Mouse (Mus musculus): ENCODE data around the gene Zbtb18. TPM values are rescaled to one million over a fixed set of nuclear protein-coding genes. Genes with fewer than 3 reads are reported as not detected.
A peak's percentile ranks its signal among the peaks of the same experiment; 100 is the strongest.
"Not testable (repeated sequence)": the region's sequence is repeated elsewhere in the genome, so short reads cannot be mapped to it uniquely, and the experiment has no call there.

The Zbtb18 gene
- polyA plus RNA-seq, 1 experiment from 2014 or later: 2.4 TPM

DNA sequence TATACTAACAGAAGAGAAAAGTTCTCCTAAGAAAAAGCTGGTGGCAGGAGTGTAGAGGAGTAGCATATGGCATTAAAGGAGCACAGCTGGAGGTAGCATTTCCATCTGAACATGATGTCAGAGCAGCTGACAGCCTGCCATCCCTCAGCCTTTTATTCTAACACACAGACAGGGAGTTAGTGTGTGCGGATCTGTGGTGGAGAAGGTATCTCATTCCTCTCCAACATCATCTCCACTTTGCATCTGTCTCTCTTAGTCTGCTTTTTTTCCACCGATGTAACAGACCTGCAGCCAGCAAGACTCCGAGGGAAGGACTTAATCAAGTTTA, 2.3 kb downstream of the Zbtb18 start:
- ATAC-seq (replicated peaks; ENCODE audit: low FRiP score) (no peak), DNase-seq (ENCODE audit: low spot score) (no peak)

DNA sequence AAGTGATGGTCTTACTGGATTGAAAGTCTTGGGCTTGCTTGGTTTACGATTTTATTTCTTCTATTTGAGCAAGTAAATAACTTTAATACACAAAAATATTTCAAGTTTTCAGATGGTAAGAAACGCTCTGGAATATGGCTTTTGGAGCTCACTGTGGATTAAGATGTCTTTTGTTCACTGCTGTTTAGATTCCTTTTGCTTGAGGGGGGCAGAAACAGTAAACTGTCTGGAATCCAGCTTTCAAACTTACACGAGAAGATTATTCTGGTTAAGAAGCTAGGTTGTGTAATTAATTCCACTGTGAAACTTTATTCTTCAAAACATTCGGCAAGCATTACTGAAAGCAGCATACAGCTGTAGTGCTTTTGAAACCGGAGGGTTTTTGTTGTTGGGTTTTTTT, 2.8 kb downstream of the Zbtb18 start:
- H3K27ac ChIP-seq (ENCODE audit: low read depth, low read length): no peak overlapping the region
- WGBS: 71% methylated on average over 5 of the region's 5 CpGs
- DNase-seq (ENCODE audit: low spot score) (no peak), ATAC-seq (replicated peaks; ENCODE audit: low FRiP score) (no peak)
- H3K4me2 ChIP-seq: no peak overlapping the region
- H3K27me3 ChIP-seq (replicated peaks; ENCODE audit: control insufficient read depth, insufficient read depth, low read length): no peaks in the 10 kb centered on the region
- peaks cover 2% of the 10 kb centered on the region for H3K4me1 ChIP-seq (replicated peaks; ENCODE audit: control insufficient read depth, insufficient read depth, low read length)
- H3K36me3 ChIP-seq (ENCODE audit: control insufficient read depth, insufficient read depth, low read length): peaks cover 9% of the 10 kb centered on the region
- no peaks in the 10 kb centered on the region for H3K9me3 ChIP-seq (ENCODE audit: control insufficient read depth, low read length)
- no peak overlapping the region for H3K4me3 ChIP-seq (ENCODE audit: low read depth, low read length)
- H3K9ac ChIP-seq (ENCODE audit: low read depth, low read length): no peak overlapping the region

More for the DNA sequence above, 2.3 kb downstream of the Zbtb18 start:
- peak overlapping the region; percentile 97 for H3K4me2 ChIP-seq
- no peak overlapping the region for H3K9ac ChIP-seq (ENCODE audit: low read depth, low read length)
- H3K4me1 ChIP-seq (replicated peaks; ENCODE audit: control insufficient read depth, insufficient read depth, low read length): peaks cover 2% of the 10 kb centered on the region
- no peak overlapping the region for H3K27ac ChIP-seq (ENCODE audit: low read depth, low read length)
- no peak overlapping the region for H3K4me3 ChIP-seq (ENCODE audit: low read depth, low read length)
- WGBS: 42% methylated on average over 3 of the region's 3 CpGs
- H3K27me3 ChIP-seq (replicated peaks; ENCODE audit: control insufficient read depth, insufficient read depth, low read length): no peaks in the 10 kb centered on the region
- peaks cover 9% of the 10 kb centered on the region for H3K36me3 ChIP-seq (ENCODE audit: control insufficient read depth, insufficient read depth, low read length)
- H3K9me3 ChIP-seq (ENCODE audit: control insufficient read depth, low read length): no peaks in the 10 kb centered on the region

DNA sequence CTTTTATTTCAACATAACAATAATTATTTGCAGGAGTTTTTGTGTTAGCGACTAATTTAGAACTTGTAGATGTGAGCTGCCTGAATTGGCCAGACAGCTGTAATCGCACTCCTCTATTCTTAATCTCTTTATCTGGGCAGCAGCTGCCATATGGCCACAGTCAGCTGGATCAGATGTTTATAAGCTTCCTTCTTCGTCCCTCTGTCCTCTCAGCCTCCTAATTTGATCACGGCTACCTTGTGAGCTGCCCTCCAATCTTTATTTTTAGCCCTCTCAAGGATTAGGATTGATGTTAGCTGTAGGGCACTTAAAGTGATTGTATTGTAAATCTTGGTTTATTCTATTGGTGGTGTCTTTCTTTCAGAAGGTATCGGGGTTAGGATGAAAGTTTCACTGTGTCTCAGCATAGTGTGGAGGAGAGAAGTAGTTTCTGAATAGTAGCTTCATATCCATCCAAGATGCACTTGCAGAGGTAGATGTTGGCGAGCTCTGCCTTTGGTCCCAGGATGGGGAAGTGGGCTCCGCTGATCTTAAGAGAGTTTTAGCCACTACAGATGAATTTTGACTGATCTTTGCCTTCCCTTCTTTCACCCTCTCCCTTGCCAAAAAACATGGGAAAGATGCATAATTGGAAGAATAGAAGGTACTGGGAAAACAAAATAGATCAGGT, 3.4 kb downstream of the Zbtb18 start:
- Histone ChIP-seq H3K9ac (ENCODE audit: low read depth, low read length) (no peak overlapping the region), H3K4me3 (ENCODE audit: low read depth, low read length) (no peak overlapping the region), H3K27ac (ENCODE audit: low read depth, low read length) (no peak overlapping the region), H3K27me3 (replicated peaks; ENCODE audit: control insufficient read depth, insufficient read depth, low read length) (no peaks in the 10 kb centered on the region), H3K9me3 (ENCODE audit: control insufficient read depth, low read length) (no peaks in the 10 kb centered on the region), H3K4me1 (replicated peaks; ENCODE audit: control insufficient read depth, insufficient read depth, low read length) (peaks cover 2% of the 10 kb centered on the region), H3K36me3 (ENCODE audit: control insufficient read depth, insufficient read depth, low read length) (peaks cover 9% of the 10 kb centered on the region), H3K4me2 (no peak overlapping the region)
- WGBS: 51% methylated on average over 7 of the region's 7 CpGs
- ATAC-seq (replicated peaks; ENCODE audit: low FRiP score) (no peak), DNase-seq (ENCODE audit: low spot score) (no peak)

DNA sequence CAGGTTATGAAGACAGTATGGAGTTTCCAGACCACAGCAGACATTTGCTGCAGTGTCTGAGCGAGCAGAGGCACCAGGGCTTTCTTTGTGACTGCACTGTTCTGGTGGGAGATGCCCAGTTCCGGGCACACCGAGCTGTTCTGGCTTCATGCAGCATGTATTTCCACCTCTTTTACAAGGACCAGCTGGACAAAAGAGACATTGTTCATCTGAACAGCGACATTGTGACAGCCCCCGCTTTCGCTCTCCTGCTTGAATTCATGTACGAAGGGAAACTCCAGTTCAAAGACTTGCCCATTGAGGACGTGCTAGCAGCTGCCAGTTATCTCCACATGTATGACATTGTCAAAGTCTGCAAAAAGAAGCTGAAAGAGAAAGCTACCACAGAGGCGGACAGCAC, 4.9 kb downstream of the Zbtb18 start:
- H3K4me3 ChIP-seq (ENCODE audit: low read depth, low read length): no peak overlapping the region
- peaks cover 2% of the 10 kb centered on the region for H3K4me1 ChIP-seq (replicated peaks; ENCODE audit: control insufficient read depth, insufficient read depth, low read length)
- H3K27ac ChIP-seq (ENCODE audit: low read depth, low read length): no peak overlapping the region
- 87% methylated on average over 9 of the region's 9 CpGs for WGBS
- peaks cover 9% of the 10 kb centered on the region for H3K36me3 ChIP-seq (ENCODE audit: control insufficient read depth, insufficient read depth, low read length)
- H3K4me2 ChIP-seq: no peak overlapping the region
- ATAC-seq (replicated peaks; ENCODE audit: low FRiP score) (no peak), DNase-seq (ENCODE audit: low spot score) (no peak)
- H3K9me3 ChIP-seq (ENCODE audit: control insufficient read depth, low read length): no peaks in the 10 kb centered on the region
- no peaks in the 10 kb centered on the region for H3K27me3 ChIP-seq (replicated peaks; ENCODE audit: control insufficient read depth, insufficient read depth, low read length)
- no peak overlapping the region for H3K9ac ChIP-seq (ENCODE audit: low read depth, low read length)

DNA sequence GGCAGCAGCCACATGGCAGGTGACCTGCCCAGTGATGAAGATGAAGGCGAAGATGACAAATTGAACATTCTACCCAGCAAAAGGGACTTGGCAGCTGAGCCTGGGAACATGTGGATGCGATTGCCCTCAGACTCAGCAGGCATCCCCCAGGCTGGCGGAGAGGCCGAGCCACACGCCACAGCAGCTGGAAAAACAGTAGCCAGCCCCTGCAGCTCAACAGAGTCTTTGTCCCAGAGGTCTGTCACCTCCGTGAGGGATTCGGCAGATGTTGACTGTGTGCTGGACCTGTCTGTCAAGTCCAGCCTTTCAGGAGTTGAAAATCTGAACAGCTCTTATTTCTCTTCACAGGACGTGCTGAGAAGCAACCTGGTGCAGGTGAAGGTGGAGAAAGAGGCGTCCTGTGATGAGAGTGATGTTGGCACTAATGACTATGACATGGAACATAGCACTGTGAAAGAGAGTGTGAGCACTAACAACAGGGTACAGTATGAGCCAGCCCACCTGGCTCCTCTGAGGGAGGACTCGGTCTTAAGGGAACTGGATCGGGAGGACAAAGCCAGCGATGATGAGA, 5.5 kb downstream of the Zbtb18 start:
- WGBS: 87% methylated on average over 12 of the region's 12 CpGs
- DNase-seq (ENCODE audit: low spot score) (no peak), ATAC-seq (replicated peaks; ENCODE audit: low FRiP score) (no peak)
- no peak overlapping the region for H3K4me3 ChIP-seq (ENCODE audit: low read depth, low read length)
- no peaks in the 10 kb centered on the region for H3K27me3 ChIP-seq (replicated peaks; ENCODE audit: control insufficient read depth, insufficient read depth, low read length)
- peaks cover 9% of the 10 kb centered on the region for H3K36me3 ChIP-seq (ENCODE audit: control insufficient read depth, insufficient read depth, low read length)
- H3K27ac ChIP-seq (ENCODE audit: low read depth, low read length): no peak overlapping the region
- no peaks in the 10 kb centered on the region for H3K9me3 ChIP-seq (ENCODE audit: control insufficient read depth, low read length)
- peaks cover 2% of the 10 kb centered on the region for H3K4me1 ChIP-seq (replicated peaks; ENCODE audit: control insufficient read depth, insufficient read depth, low read length)
- H3K4me2 ChIP-seq: no peak overlapping the region
- H3K9ac ChIP-seq (ENCODE audit: low read depth, low read length): no peak overlapping the region

DNA sequence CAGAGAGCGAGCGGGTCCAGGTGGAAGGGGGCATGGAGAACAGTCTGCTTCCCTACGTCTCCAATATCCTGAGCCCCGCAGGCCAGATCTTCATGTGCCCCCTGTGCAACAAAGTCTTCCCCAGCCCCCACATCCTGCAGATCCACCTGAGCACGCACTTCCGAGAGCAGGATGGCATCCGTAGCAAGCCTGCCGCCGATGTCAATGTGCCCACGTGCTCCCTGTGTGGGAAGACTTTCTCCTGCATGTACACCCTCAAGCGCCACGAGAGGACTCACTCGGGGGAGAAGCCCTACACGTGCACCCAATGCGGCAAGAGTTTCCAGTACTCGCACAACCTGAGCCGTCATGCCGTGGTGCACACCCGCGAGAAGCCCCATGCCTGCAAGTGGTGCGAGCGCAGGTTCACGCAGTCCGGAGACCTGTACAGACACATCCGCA, 6.0 kb downstream of the Zbtb18 start:
- DNase-seq (ENCODE audit: low spot score) (no peak), ATAC-seq (replicated peaks; ENCODE audit: low FRiP score) (no peak; the same call in 1 of the 2 replicates)
- H3K27me3 ChIP-seq (replicated peaks; ENCODE audit: control insufficient read depth, insufficient read depth, low read length): no peaks in the 10 kb centered on the region
- peaks cover 2% of the 10 kb centered on the region for H3K4me1 ChIP-seq (replicated peaks; ENCODE audit: control insufficient read depth, insufficient read depth, low read length)
- no peak overlapping the region for H3K4me3 ChIP-seq (ENCODE audit: low read depth, low read length)
- no peak overlapping the region for H3K27ac ChIP-seq (ENCODE audit: low read depth, low read length)
- no peaks in the 10 kb centered on the region for H3K9me3 ChIP-seq (ENCODE audit: control insufficient read depth, low read length)
- peaks cover 9% of the 10 kb centered on the region for H3K36me3 ChIP-seq (ENCODE audit: control insufficient read depth, insufficient read depth, low read length)
- WGBS: 94% methylated on average over 25 of the region's 25 CpGs
- H3K9ac ChIP-seq (ENCODE audit: low read depth, low read length): no peak overlapping the region
- no peak overlapping the region for H3K4me2 ChIP-seq

DNA sequence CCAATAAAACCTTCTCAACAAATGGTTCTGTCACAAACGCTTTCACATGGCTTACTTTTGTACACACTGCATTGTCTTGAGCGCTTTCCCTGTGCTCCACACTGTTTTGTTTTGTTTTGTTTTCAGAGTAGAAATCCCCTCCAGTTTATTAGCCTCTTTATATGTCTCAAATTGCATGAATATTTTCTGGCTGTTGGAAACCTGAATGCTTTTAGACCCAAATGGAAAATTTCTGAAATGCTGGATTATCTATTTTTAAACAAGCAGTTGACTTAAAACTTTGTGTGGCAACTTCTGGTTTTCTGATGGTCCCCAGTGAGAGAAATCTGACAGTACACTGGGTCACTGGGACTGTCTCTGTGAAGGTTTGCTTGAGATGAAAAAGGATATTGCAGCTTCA, 6.8 kb downstream of the Zbtb18 start:
- Histone ChIP-seq H3K27ac (ENCODE audit: low read depth, low read length) (no peak overlapping the region), H3K4me1 (replicated peaks; ENCODE audit: control insufficient read depth, insufficient read depth, low read length) (peaks cover 2% of the 10 kb centered on the region), H3K4me2 (no peak overlapping the region), H3K9me3 (ENCODE audit: control insufficient read depth, low read length) (no peaks in the 10 kb centered on the region), H3K4me3 (ENCODE audit: low read depth, low read length) (no peak overlapping the region), H3K36me3 (ENCODE audit: control insufficient read depth, insufficient read depth, low read length) (peaks cover 9% of the 10 kb centered on the region), H3K27me3 (replicated peaks; ENCODE audit: control insufficient read depth, insufficient read depth, low read length) (no peaks in the 10 kb centered on the region), H3K9ac (ENCODE audit: low read depth, low read length) (no peak overlapping the region)
- 90% methylated on average over 2 of the region's 2 CpGs for WGBS
- no peak for ATAC-seq (replicated peaks; ENCODE audit: low FRiP score)
- no peak for DNase-seq (ENCODE audit: low spot score)

DNA sequence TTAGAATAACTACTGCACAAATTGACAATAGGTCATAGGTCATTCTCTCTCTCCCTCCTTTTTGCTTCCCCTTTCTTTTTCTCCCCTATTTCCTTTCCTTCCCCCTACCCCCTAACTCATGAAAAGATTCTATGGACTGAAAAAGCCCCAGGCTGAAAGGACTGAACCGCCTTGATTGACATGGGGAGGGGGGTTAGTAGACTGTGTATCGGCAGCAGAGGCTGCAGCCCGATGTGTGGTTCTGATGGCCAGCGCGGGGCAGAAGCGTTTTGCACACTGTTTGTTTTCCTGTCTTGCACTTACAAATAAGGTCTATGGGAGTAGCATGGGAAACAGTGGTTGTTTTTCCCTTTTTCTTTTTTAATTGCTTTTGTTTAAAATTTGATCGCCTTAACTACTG, 7.7 kb downstream of the Zbtb18 start:
- not testable (repeated sequence) for ATAC-seq (replicated peaks; ENCODE audit: low FRiP score); H3K27ac ChIP-seq (ENCODE audit: low read depth, low read length); H3K4me3 ChIP-seq (ENCODE audit: low read depth, low read length); H3K4me2 ChIP-seq; H3K9me3 ChIP-seq (ENCODE audit: control insufficient read depth, low read length); DNase-seq (ENCODE audit: low spot score); H3K9ac ChIP-seq (ENCODE audit: low read depth, low read length); H3K27me3 ChIP-seq (replicated peaks; ENCODE audit: control insufficient read depth, insufficient read depth, low read length); H3K36me3 ChIP-seq (ENCODE audit: control insufficient read depth, insufficient read depth, low read length); H3K4me1 ChIP-seq (replicated peaks; ENCODE audit: control insufficient read depth, insufficient read depth, low read length)
- 80% methylated on average over 7 of the region's 7 CpGs for WGBS

DNA sequence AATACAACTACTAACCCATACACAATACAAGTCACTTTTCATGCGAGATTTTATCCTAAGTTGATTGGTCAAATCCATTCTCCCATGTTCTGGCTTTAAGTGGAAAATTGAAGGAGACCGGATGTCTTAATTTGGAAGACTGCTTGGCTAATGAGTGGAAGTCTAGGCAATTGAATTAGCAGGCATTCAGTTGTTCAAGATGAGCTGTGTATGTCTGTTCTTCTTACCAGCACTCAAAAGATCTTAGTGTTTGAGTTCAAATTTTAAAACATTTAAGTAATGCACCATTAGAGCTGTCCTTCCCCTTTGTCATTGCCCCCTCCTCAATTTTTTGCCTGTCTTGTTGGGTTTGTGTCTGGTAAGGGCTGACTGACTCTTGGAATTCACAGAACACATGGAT, 8.9 kb downstream of the Zbtb18 start:
- WGBS: 88% methylated on average over 2 of the region's 2 CpGs
- DNase-seq (ENCODE audit: low spot score): no peak
- H3K27ac ChIP-seq (ENCODE audit: low read depth, low read length): no peak overlapping the region
- H3K36me3 ChIP-seq (ENCODE audit: control insufficient read depth, insufficient read depth, low read length): peaks cover 9% of the 10 kb centered on the region
- ATAC-seq (replicated peaks; ENCODE audit: low FRiP score): no peak
- no peak overlapping the region for H3K4me2 ChIP-seq
- H3K4me3 ChIP-seq (ENCODE audit: low read depth, low read length): no peak overlapping the region
- no peak overlapping the region for H3K9ac ChIP-seq (ENCODE audit: low read depth, low read length)
- no peaks in the 10 kb centered on the region for H3K27me3 ChIP-seq (replicated peaks; ENCODE audit: control insufficient read depth, insufficient read depth, low read length)
- H3K4me1 ChIP-seq (replicated peaks; ENCODE audit: control insufficient read depth, insufficient read depth, low read length): no peaks in the 10 kb centered on the region
- H3K9me3 ChIP-seq (ENCODE audit: control insufficient read depth, low read length): no peaks in the 10 kb centered on the region
